Mouse (Mus musculus) ES-Bruce4 (cell line): ENCODE results near the gene Nes. TPM values are rescaled to one million over a fixed set of nuclear protein-coding genes. Genes with fewer than 3 reads are reported as not detected.

Source experiments
- H3K27ac ChIP-seq: 2 replicates; pipeline ENCODE4 v1.5.1; 2012; ENCODE audit warnings: low read length, inconsistent platforms; ENCODE audit not compliant: insufficient read depth
- H3K27me3 ChIP-seq: 2 replicates; pipeline ENCODE4 v1.6.1; 2012; ENCODE audit warnings: mild to moderate bottlenecking, low read length, inconsistent platforms; ENCODE audit not compliant: control insufficient read depth, poor library complexity, insufficient read depth, severe bottlenecking
- H3K36me3 ChIP-seq: 2 replicates; pipeline ENCODE4 v1.6.1; 2012; ENCODE audit warnings: inconsistent platforms, mild to moderate bottlenecking, low read length, moderate library complexity; ENCODE audit not compliant: control insufficient read depth, poor library complexity, insufficient read depth, severe bottlenecking
- H3K4me1 ChIP-seq: one replicate; pipeline ENCODE4 v1.8.1; 2011; ENCODE audit warnings: low read length; ENCODE audit not compliant: control insufficient read depth, insufficient read depth
- H3K4me3 ChIP-seq: 2 replicates; pipeline ENCODE4 v1.5.1; 2011; ENCODE audit warnings: low read depth, mild to moderate bottlenecking, low read length
- H3K9ac ChIP-seq: 2 replicates; pipeline ENCODE4 v1.6.1; 2012; ENCODE audit warnings: low read depth, mild to moderate bottlenecking, inconsistent platforms; ENCODE audit not compliant: poor library complexity, severe bottlenecking
- H3K9me3 ChIP-seq: replicated peaks from 2 replicates; pipeline ENCODE4 v1.6.1; 2012; ENCODE audit warnings: mild to moderate bottlenecking, low read length, inconsistent platforms; ENCODE audit not compliant: control insufficient read depth, poor library complexity, insufficient read depth, severe bottlenecking
- CTCF ChIP-seq: IDR thresholded peaks from one replicate; pipeline ENCODE4 v1.8.1; 2011; ENCODE audit warnings: low read depth, low read length
- EP300 ChIP-seq: IDR thresholded peaks from 2 replicates; pipeline ENCODE4 v1.6.1; 2011; ENCODE audit warnings: low read depth, low read length; ENCODE audit not compliant: insufficient read depth
- POLR2A ChIP-seq: IDR thresholded peaks from one replicate; pipeline ENCODE4 v1.8.1; 2011; ENCODE audit warnings: low read length; ENCODE audit not compliant: insufficient read depth
- polyA plus RNA-seq: library from polyadenylated mRNA; stranded (reverse); fragments of >200 nt; gene quantifications from 2 replicates; pipeline ENCODE4 v1.2.4, GENCODE M21; 2011; ENCODE audit warnings: low read depth; ENCODE audit not compliant: missing spikeins, insufficient read depth, insufficient read length

The Nes gene
- polyA plus RNA-seq, 1 experiment: 34.5 TPM

DNA sequence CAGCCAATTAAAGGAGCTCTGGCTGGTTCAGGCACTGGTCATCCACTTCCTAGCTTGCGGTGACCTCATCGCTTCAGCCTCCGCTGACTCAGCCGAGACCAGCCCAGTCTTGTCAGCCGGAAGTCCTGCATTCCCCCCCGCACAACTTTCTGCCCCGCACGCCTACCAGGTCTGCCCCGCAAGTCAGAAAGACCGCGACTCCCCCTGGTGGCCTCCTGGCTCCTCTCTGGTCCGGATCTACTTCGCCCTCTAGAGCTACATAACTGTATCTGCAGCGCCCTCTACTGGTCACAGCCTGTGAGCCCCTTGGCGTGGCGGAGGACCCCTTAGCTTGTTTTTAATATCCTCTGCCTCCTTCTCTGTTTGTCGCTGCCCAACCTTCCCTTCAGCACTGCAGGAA, 16.0 kb downstream of the Nes start:
- Histone ChIP-seq H3K4me1 (peaks cover 5% of the 10 kb centered on the region), H3K27ac (no peak overlapping the region), H3K4me3 (peak overlapping the region; percentile 34), H3K27me3 (no peaks in the 10 kb centered on the region), H3K9ac (0 out of 2 replicates have a peak overlapping the region, but pooled peaks have one; percentile 12), H3K9me3 (no peaks in the 10 kb centered on the region), H3K36me3 (no peaks in the 10 kb centered on the region)
- TF ChIP-seq CTCF (peak; percentile 99), POLR2A (no peak), EP300 (peak; percentile 80; the same call in 1 of the 2 replicates)

DNA sequence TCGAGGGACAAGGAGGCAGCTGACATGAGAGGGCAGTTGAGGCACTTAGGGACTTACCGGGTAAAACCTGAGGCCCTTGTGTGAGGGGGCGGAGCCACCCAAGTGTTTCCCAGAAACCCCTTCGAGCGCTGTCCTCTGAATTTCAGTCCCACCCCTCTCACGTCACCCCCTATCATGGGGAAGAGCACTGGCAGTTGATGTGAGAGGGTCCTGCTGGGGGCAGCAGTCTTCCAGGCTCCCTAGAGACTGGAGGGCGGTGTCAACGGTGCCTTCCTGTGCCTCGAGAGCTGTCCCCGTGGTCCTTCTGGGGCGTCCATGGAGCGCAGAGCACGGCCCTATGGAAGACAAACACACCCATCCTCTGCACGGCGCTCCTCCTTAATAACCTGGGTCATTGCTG, 16.8 kb downstream of the Nes start:
- H3K4me1 ChIP-seq: peaks cover 4% of the 10 kb centered on the region
- H3K27me3 ChIP-seq: no peaks in the 10 kb centered on the region
- no peaks in the 10 kb centered on the region for H3K9me3 ChIP-seq
- H3K27ac ChIP-seq: no peak overlapping the region
- no peaks in the 10 kb centered on the region for H3K36me3 ChIP-seq
- peak; percentile 28 for TF ChIP-seq CTCF
- TF ChIP-seq POLR2A: peak; percentile 58
- TF ChIP-seq EP300: 0 out of 2 replicates have a peak, but pooled peaks have one; percentile 12
- peak overlapping the region; percentile 12 for H3K9ac ChIP-seq
- peak overlapping the region; percentile 45 for H3K4me3 ChIP-seq

GRCm38 (mm10) chr3:87988068-87988467, 17.2 kb downstream of the Nes start:
- H3K27ac ChIP-seq: no peak overlapping the region

GRCm38 (mm10) chr3:87989935-87990334, 19.1 kb downstream of the Nes start:
- H3K9me3 ChIP-seq: no peaks in the 10 kb centered on the region
- no peak overlapping the region for H3K27ac ChIP-seq
- peaks cover 2% of the 10 kb centered on the region for H3K4me1 ChIP-seq
- no peaks in the 10 kb centered on the region for H3K27me3 ChIP-seq
- no peak overlapping the region for H3K4me3 ChIP-seq
- H3K9ac ChIP-seq: no peak overlapping the region
- no peaks in the 10 kb centered on the region for H3K36me3 ChIP-seq
- TF ChIP-seq POLR2A (no peak), CTCF (no peak), EP300 (no peak)

More at GRCm38 (mm10) chr3:87988068-87988467, 17.2 kb downstream of the Nes start:
- Histone ChIP-seq H3K4me1 (peaks cover 4% of the 10 kb centered on the region), H3K9me3 (no peaks in the 10 kb centered on the region), H3K27me3 (no peaks in the 10 kb centered on the region), H3K36me3 (no peaks in the 10 kb centered on the region), H3K9ac (peak overlapping the region; percentile 12), H3K4me3 (peak overlapping the region; percentile 45)
- TF ChIP-seq CTCF: peak; percentile 9
- no peak for TF ChIP-seq EP300

DNA sequence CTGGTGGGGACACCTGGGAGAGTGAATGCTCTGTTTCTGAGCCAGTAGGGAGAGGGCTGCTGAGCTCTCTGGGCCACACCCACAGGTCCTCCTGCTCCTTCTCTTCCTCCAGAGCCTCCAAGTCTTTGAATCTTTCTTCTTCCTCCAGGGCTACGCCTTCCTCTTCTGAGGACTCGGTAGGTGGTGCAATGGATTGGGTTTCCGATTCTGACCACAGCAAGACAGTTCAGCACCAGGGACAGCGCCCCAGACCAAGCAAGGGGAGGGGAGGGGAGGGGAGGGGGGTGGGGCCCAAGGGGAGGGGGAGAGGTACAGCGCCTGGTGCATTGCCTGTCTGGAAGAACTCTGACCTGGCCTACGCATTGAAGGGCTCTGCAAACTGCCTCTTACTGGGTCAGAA, 22.6 kb downstream of the Nes start:
- TF ChIP-seq POLR2A: no peak
- no peak for TF ChIP-seq EP300
- TF ChIP-seq CTCF: no peak
- no peak overlapping the region for H3K4me3 ChIP-seq
- H3K36me3 ChIP-seq: no peaks in the 10 kb centered on the region
- peaks cover 2% of the 10 kb centered on the region for H3K4me1 ChIP-seq
- no peaks in the 10 kb centered on the region for H3K9me3 ChIP-seq
- no peak overlapping the region for H3K9ac ChIP-seq
- H3K27me3 ChIP-seq: no peaks in the 10 kb centered on the region
- H3K27ac ChIP-seq: no peak overlapping the region

DNA sequence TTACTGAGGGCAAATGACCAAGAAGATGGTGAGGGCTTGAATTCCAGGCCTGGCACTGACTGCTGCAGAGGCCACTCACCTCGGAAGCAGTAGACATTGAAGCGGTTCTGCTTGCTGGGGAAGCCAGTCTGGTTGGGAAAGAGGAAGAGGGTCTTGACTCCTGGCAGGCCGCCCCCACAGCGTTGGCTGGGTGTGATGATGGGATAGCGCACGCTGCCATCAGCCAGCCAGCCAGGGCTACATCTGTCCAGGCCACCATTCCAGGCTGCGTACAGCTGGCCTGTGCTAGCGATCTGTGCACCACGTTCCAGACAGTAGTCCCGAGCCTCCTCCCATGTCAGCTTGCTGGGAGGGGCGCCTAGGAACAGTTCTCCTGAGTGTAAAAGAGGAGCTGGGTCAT, 24.5 kb downstream of the Nes start:
- TF ChIP-seq EP300: no peak
- no peak for TF ChIP-seq POLR2A
- TF ChIP-seq CTCF: no peak
- Histone ChIP-seq H3K9me3 (no peaks in the 10 kb centered on the region), H3K27me3 (peaks cover 16% of the 10 kb centered on the region), H3K4me1 (peaks cover 1% of the 10 kb centered on the region), H3K4me3 (no peak overlapping the region), H3K9ac (no peak overlapping the region), H3K36me3 (no peaks in the 10 kb centered on the region), H3K27ac (no peak overlapping the region)
